Mouse (Mus musculus) G1E (cell line): Measurements from ENCODE around the gene Lfng.

ENCODE experiments used
- CTCF ChIP-seq: IDR thresholded peaks from 2 replicates; pipeline ENCODE4 v1.5.1; 2012; ENCODE audit warnings: low read depth, low read length, inconsistent platforms, mixed read lengths
- GATA1 ChIP-seq: IDR thresholded peaks from 2 replicates; pipeline ENCODE4 v1.6.1; 2012; ENCODE audit warnings: borderline replicate concordance, low read length, inconsistent platforms, mixed read lengths
- GATA2 ChIP-seq: IDR thresholded peaks from 2 replicates; pipeline ENCODE4 v1.6.1; 2012; ENCODE audit warnings: low read depth, low read length, inconsistent platforms, borderline replicate concordance
- POLR2AphosphoS5 ChIP-seq: IDR thresholded peaks from 2 replicates; pipeline ENCODE4 v1.6.1; 2012; ENCODE audit warnings: low read depth, low read length, inconsistent platforms; ENCODE audit not compliant: insufficient replicate concordance
- TAL1 ChIP-seq: conservative IDR thresholded peaks from 2 replicates; pipeline ENCODE4 v1.6.1; 2012; ENCODE audit warnings: low read depth, low read length, inconsistent platforms, mixed read lengths

- TF ChIP-seq CTCF (no peak), TAL1 (no peak), POLR2AphosphoS5 (no peak), GATA2 (no peak), GATA1 (no peak)
Measured at GRCm38 (mm10) chr5:140597787-140598186, 9.3 kb upstream of the Lfng start.
